Mouse (Mus musculus) retina, postnatal 7 days (tissue): Measurements from ENCODE around the gene Stim1.
A peak's percentile ranks its signal among the peaks of the same experiment; 100 is the strongest.
"Not testable (repeated sequence)": the region's sequence is repeated elsewhere in the genome, so short reads cannot be mapped to it uniquely, and the experiment has no call there.

ENCODE experiments used
- DNase-seq: peaks from one replicate; pipeline ENCODE4 v3.0.0-alpha.2; 2012; ENCODE audit warnings: low read depth, low spot score

Stim1 gene

GRCm38 (mm10) chr7:102361297-102361696 is 93.7 kb downstream of the Stim1 start:
- DNase-seq: no peak

- no peak for DNase-seq
Measured at GRCm38 (mm10) chr7:102363853-102364252, 96.2 kb downstream of the Stim1 start.

GRCm38 (mm10) chr7:102369661-102370060 is 102.1 kb downstream of the Stim1 start:
- no peak for DNase-seq

- DNase-seq: no peak
Measured at GRCm38 (mm10) chr7:102370526-102370925, 102.9 kb downstream of the Stim1 start.

GRCm38 (mm10) chr7:102373382-102374072 is 105.9 kb downstream of the Stim1 start:
- no peak for DNase-seq

- DNase-seq: no peak
Measured at GRCm38 (mm10) chr7:102383221-102383620, 115.6 kb downstream of the Stim1 start.

GRCm38 (mm10) chr7:102385973-102386372 is 118.4 kb downstream of the Stim1 start:
- DNase-seq: no peak

GRCm38 (mm10) chr7:102389082-102389481 is 121.5 kb downstream of the Stim1 start:
- no peak for DNase-seq

GRCm38 (mm10) chr7:102393898-102394297 is 126.3 kb downstream of the Stim1 start:
- DNase-seq: no peak

GRCm38 (mm10) chr7:102395894-102396293 is 128.3 kb downstream of the Stim1 start:
- no peak for DNase-seq

GRCm38 (mm10) chr7:102396331-102396730 is 128.7 kb downstream of the Stim1 start:
- DNase-seq: no peak

- no peak for DNase-seq
Measured at GRCm38 (mm10) chr7:102399180-102399731, 131.7 kb downstream of the Stim1 start.

GRCm38 (mm10) chr7:102404118-102404517 is 136.5 kb downstream of the Stim1 start:
- DNase-seq: no peak

- no peak for DNase-seq
Measured at GRCm38 (mm10) chr7:102407440-102407839, 139.8 kb downstream of the Stim1 start.

GRCm38 (mm10) chr7:102415272-102415671 is 147.7 kb downstream of the Stim1 start:
- DNase-seq: not testable (repeated sequence)

- no peak for DNase-seq
Measured at GRCm38 (mm10) chr7:102415841-102416240, 148.2 kb downstream of the Stim1 start.

GRCm38 (mm10) chr7:102417398-102417797 is 149.8 kb downstream of the Stim1 start:
- peak; percentile 65 for DNase-seq

- no peak for DNase-seq
Measured at GRCm38 (mm10) chr7:102422036-102422435, 154.4 kb downstream of the Stim1 start.

GRCm38 (mm10) chr7:102425933-102426685 is 158.5 kb downstream of the Stim1 start:
- DNase-seq: no peak

GRCm38 (mm10) chr7:102434344-102434743 is 166.7 kb downstream of the Stim1 start:
- no peak for DNase-seq

GRCm38 (mm10) chr7:102440822-102441656 is 173.4 kb downstream of the Stim1 start:
- no peak for DNase-seq
